Mouse (Mus musculus) erythroblast, embryonic 14.5 days (primary cell): ENCODE data around the gene Zbtb46.
A peak's percentile ranks its signal among the peaks of the same experiment; 100 is the strongest.

ENCODE experiments used
- GATA1 ChIP-seq: IDR thresholded peaks from 2 replicates; pipeline ENCODE4 v1.6.1; 2012; ENCODE audit warnings: low read length, inconsistent platforms, mixed read lengths
- TAL1 ChIP-seq: IDR thresholded peaks from 3 replicates; pipeline ENCODE4 v1.6.1; 2012; ENCODE audit warnings: low read length, inconsistent platforms, mixed read lengths

DNA sequence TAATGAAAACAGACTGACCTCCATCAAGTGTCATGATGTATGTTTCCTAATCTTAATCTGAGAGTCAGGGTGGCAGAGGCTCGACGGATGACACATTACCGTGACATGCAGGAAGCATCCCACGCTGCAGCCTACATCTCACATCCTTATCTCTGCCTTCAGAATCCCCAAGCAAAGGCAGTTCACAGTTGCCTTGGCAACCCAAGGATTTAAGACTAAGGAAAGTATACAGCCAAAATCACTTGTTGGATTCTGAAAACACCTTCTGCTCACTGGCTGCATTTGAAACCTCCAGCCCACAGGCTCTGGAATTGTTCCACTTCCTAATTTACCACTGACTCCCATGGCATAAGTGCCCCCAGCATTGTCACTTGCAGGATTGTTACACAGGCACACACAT lies 38.8 kb downstream of the Zbtb46 start:
- TF ChIP-seq GATA1 (peak; percentile 72), TAL1 (no peak)
